Mouse (Mus musculus) left cerebral cortex, adult 2 months (tissue): ENCODE results near the gene Trabd2b. TPM values are rescaled to one million over a fixed set of nuclear protein-coding genes. Genes with fewer than 3 reads are reported as not detected.

ENCODE experiments used
- DNase-seq, 2 experiments: peaks; one replicate each; pipeline ENCODE4 v3.0.0; 2021 to 2022; ENCODE audit warnings: low spot score in 2 of 2, mixed read lengths in 1 of 2; ENCODE audit errors: extremely low spot score in 1 of 2
- H3K27ac ChIP-seq: fragments of 200-600 bp; 2 replicates; pipeline ENCODE4 v1.8.1; 2022
- H3K4me3 ChIP-seq: fragments of 200-600 bp; 2 replicates; pipeline ENCODE4 v1.8.1; 2022
- CTCF ChIP-seq: fragments of 200-600 bp; IDR thresholded peaks from 2 replicates; pipeline ENCODE4 v1.8.1; 2022; ENCODE audit warnings: antibody characterized with exemption, mild to moderate bottlenecking, moderate library complexity
- intact Hi-C: fragments of 180-260 bp; cut with DNase I; formaldehyde crosslinking; loops from one replicate; pipeline ENCODE4 v1.15.1; 2025
- total RNA-seq, 2 experiments: library from RNA; stranded (reverse); gene quantifications; 2 replicates each; pipeline ENCODE4 v1.2.3; 2021

Trabd2b gene
- total RNA-seq, 2 experiments from 2014 or later, result 4.8 to 6.7 TPM

DNA sequence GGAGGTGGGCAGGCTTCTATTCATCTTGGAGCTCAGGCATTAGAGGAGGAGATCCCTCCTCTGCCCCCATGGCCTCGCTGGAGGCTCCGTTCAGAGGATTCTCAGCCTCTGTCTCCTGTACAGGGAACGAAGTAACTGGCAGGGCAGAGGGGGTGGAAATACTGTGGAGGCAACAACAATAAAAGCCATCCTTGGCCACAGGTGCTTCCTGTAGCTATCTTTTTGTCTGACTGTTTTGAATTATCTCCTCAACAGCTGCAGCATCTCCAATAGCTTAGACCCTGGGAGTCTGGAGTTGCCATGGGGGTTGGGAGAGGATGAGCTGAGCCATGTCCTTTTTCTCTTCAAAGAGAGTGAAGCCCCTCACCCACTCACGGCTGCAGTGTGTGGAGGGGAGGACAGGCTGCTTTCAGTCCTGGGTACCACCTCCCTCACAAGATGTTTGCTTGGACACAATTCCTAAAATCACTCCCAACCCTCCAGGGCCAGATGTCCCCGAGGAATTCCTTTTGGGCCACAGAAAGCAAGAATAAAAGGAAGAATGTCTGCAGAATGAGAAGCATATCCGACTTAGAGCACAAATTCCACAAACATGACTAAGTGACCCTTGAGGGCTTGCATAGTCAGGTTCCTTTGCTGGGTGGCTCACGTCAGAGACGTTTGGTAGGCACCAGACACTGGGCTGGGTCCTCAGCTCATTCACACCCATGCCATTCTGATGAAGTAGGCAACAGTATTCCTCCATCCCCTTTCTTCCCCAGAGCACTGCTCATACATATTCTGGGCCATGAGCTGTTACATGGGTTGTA lies 194.9 kb downstream of the Trabd2b start:
- DNase-seq, result no peak
- TF ChIP-seq CTCF, result no peak
- H3K4me3 ChIP-seq, result no peak overlapping the region
- H3K27ac ChIP-seq, result no peak overlapping the region
- intact Hi-C loops, result no loop called here

DNA sequence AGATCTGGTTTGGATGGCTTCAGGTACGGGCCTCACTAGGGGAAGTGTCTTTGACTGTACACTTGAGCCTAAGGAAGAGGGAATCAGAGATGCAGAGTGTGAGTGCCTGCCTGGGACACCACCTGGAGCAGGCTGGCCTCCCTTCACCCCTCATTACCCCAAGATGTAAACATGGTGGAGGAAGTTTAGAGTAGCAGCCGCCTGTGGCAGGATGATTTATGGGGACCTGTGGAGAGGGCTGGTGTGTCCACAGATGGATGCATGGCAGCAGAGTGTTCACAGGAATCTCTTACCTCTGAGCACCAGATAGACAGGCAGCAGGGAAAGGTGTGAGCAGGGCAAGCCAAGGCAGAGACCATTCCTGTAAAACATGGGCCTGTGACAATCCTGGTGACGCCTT lies 199.1 kb downstream of the Trabd2b start:
- Histone ChIP-seq H3K27ac (no peak overlapping the region), H3K4me3 (no peak overlapping the region)
- no peak for TF ChIP-seq CTCF
- no peak for DNase-seq
- intact Hi-C loops, result no loop called here

DNA sequence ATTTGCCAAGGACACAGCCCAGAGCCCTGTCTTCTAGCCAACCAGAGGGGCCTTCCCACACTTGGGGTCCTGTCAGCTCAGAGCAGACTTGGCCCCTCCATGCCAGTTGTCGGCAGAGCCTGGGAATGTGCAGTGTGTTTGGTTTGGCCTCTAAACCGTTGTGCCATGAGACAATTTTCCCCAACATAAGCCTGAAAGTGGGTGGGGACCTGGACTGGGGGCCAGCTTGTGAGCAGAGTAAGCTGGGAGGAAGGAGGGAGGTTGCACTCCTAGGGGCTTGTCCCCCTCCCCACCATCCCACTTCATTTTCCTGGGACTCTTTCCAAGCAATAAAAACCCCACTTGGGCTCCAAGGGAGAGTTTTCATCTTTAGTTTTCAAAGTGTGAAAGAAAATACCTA lies 201.3 kb downstream of the Trabd2b start:
- Histone ChIP-seq H3K27ac (no peak overlapping the region), H3K4me3 (no peak overlapping the region)
- DNase-seq, result no peak
- intact Hi-C loops, result no loop called here
- TF ChIP-seq CTCF, result no peak

- TF ChIP-seq CTCF, result no peak
- no peak overlapping the region for H3K27ac ChIP-seq
- H3K4me3 ChIP-seq, result no peak overlapping the region
- DNase-seq, result no peak
- intact Hi-C loops, result no loop called here
Observed at GRCm38 (mm10) chr4:114609297-114609696, 202.8 kb downstream of the Trabd2b start.

GRCm38 (mm10) chr4:114611166-114611929 lies 204.8 kb downstream of the Trabd2b start:
- Histone ChIP-seq H3K4me3 (no peak overlapping the region), H3K27ac (no peak overlapping the region)
- peak in 1 of 2 experiments; percentile 42 for DNase-seq
- intact Hi-C loops, result no loop called here
- TF ChIP-seq CTCF, result peak; percentile 56

- intact Hi-C loops, result no loop called here
- Histone ChIP-seq H3K4me3 (no peak overlapping the region), H3K27ac (no peak overlapping the region)
- TF ChIP-seq CTCF, result no peak
- DNase-seq, result no peak
Observed at GRCm38 (mm10) chr4:114612032-114612431, 205.5 kb downstream of the Trabd2b start.

GRCm38 (mm10) chr4:114612827-114613226 lies 206.3 kb downstream of the Trabd2b start:
- Histone ChIP-seq H3K27ac (no peak overlapping the region), H3K4me3 (no peak overlapping the region)
- intact Hi-C loops, result no loop called here
- no peak for TF ChIP-seq CTCF
- DNase-seq, result no peak

GRCm38 (mm10) chr4:114614086-114614485 lies 207.6 kb downstream of the Trabd2b start:
- TF ChIP-seq CTCF, result no peak
- intact Hi-C loops, result no loop called here
- Histone ChIP-seq H3K27ac (no peak overlapping the region), H3K4me3 (no peak overlapping the region)
- DNase-seq, result no peak

DNA sequence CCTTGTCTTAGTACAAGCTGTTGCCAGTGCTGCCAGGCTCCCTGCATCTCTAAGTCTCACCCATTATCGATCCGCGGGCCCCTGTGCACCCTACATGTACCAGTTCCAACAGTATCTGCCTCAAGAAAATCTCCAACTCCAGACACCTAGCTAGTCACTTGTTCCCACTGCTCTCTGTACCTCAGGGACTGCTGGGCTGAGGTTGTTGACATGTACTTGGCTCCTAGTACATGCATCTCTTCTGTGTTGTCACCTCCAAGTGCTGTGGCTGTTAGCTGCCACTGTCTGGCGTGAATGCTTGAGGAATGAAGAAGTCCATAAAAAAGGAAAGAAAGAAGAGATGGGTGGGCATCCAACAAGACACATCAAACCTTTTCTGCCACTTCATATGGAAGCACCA lies 209.2 kb downstream of the Trabd2b start:
- no peak for TF ChIP-seq CTCF

GRCm38 (mm10) chr4:114622929-114623328 lies 216.4 kb downstream of the Trabd2b start:
- DNase-seq, result no peak
- H3K27ac ChIP-seq, result no peak overlapping the region
- intact Hi-C loops, result no loop called here
- no peak overlapping the region for H3K4me3 ChIP-seq
- no peak for TF ChIP-seq CTCF

More for the DNA sequence above, 209.2 kb downstream of the Trabd2b start:
- Histone ChIP-seq H3K27ac (no peak overlapping the region), H3K4me3 (no peak overlapping the region)
- no peak for DNase-seq
- intact Hi-C loops, result no loop called here

GRCm38 (mm10) chr4:114624114-114624910 lies 217.8 kb downstream of the Trabd2b start:
- intact Hi-C loops, result no loop called here
- no peak for DNase-seq
- no peak overlapping the region for H3K4me3 ChIP-seq
- peak overlapping the region; percentile 36; the same call in 1 of the 2 replicates for H3K27ac ChIP-seq
- TF ChIP-seq CTCF, result no peak

GRCm38 (mm10) chr4:114625357-114625756 lies 218.8 kb downstream of the Trabd2b start:
- no peak for TF ChIP-seq CTCF
- H3K27ac ChIP-seq, result no peak overlapping the region

More at GRCm38 (mm10) chr4:114625357-114625756, 218.8 kb downstream of the Trabd2b start:
- no peak for DNase-seq
- no peak overlapping the region for H3K4me3 ChIP-seq
- intact Hi-C loops, result no loop called here
